Mouse (Mus musculus) retina, embryonic 14.5 days (tissue): ENCODE results near the gene Vezf1.
A peak's percentile ranks its signal among the peaks of the same experiment; 100 is the strongest.

Experiments
- DNase-seq: peaks from one replicate; pipeline ENCODE4 v3.0.0-alpha.2; 2015; ENCODE audit warnings: low spot score

Gene Vezf1

DNA sequence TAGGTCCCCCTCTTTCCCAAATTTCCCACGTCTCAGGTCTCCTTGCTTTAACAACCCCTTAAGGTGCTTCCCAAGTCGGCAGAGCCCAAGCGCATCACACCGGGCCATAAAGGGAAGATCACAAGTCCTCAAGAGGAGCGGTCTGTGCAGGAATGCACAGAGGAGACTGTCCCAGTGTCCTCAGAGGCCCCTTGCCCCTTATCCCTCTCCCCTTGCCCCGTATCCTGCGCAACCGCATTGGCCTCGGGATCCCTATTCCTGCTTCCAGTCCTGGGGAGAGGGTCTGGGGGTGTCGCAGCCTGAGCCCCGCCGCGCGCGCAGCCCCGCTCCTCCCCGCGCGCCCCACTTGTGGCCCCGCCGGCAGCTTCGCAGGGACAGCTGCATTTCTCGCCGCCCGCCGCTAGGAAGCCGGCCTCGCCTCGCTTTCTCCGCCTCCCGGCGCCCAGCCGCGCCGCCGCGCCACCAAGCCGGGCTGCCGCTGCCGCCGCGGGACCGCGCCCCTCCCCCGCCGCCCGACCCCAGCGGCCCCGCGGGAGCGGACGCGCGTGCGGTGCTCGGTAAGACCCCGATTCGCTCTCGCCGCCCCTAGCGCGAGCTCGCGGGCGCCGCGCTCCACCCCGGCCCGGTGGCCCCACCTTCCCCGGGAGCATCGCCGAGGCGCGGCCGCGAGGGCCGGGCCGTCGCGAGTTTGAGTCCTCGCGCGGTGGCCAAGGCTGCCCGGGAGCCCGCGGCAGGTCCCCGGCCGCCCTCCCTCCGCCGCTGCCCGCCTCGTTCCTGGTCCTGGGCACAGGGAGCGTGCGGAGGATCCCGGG, 30.9 kb downstream of the Vezf1 start:
- peak; percentile 84 for DNase-seq

GRCm38 (mm10) chr11:88099599-88100023, 31.5 kb downstream of the Vezf1 start:
- DNase-seq: peak; percentile 69

GRCm38 (mm10) chr11:88100170-88100569, 32.1 kb downstream of the Vezf1 start:
- no peak for DNase-seq

GRCm38 (mm10) chr11:88103214-88103941, 35.3 kb downstream of the Vezf1 start:
- no peak for DNase-seq

DNA sequence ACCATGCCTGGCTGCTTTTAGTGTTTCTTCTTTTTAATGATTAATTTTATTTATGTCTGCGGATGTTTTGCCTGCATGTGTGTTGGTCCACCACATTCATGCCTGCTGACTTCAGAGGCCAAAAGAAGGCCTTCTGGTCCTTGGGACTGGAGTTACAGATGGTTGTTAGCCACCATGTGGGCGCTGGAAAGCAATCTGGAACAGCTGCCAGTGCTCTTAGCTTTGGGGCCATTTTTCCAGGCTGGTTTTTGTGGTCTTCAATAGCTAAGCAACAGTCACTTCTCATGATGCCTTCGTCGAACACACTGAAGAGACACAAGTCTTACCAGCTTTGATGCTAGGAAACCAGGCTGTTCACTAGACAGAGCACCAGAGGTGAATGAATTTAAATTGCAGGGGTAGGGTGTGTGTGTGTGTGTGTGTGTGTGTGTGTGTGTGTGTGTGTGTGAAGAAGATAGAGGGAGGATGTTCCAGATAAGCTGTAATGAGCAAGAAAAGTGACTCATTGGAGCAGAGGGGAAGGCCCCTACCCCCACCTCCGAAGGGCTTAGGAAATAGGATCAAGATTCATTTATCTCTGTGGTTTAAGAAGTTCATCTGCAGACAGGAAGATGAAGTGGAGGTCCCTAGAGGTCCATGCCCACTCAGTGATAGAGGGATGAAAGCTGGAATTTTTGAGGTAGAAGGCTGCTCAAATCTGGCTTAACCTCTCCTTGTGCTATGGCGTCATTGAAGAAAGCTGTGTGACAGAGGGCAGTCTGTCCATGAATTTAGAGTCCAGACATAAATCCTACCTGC, 37.6 kb downstream of the Vezf1 start:
- no peak for DNase-seq

- no peak for DNase-seq
These were observed 38.1 kb downstream of the Vezf1 start for GRCm38 (mm10) chr11:88106292-88106554.

DNA sequence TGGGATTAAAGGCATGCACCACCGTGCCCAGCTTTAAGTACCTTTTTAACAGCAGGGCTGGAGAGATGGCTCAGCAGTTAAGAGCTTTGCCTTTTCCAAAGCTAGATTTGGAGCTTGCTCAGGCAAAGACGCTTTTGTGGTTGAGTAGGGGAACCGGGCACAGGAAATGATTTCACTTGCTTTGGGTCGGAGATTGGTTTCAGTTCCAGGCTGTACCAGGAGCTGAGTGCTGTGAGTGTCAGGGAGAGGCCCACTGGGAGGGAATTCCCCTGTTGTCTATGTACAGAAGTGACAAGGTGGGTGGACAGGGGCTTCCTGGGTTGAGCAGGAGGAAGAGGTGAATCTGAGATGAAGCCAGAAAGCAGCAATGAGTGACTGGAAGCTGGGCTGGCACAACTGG, 39.3 kb downstream of the Vezf1 start:
- DNase-seq: no peak

DNA sequence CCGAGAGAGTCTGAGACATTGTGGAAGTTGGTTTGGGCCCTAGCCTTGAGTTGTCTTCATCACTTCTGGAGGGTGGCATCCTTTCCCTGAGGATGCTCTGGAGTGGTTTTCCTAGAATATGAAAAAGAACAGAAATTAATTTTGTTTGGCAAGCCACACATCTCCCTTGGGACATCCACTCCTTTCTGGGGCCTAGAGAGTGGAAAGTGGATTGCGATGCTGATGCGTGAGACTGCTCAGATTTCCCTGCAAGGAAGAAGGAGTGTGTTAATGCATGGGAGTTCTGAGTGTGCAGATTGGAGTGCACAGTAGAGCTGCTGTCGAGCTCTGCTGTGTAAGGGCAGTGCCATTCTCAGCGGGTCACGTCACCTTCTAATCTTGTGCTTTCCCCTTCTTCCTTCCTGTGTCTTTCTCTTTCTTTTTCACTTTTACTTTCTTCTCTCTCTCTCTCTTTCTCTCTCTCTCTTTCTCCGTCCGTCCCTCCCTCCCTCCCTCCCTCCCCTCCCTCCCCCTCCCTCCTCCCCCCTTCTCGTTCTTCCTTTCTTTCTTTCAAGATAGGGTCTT, 42.0 kb downstream of the Vezf1 start:
- no peak for DNase-seq

DNA sequence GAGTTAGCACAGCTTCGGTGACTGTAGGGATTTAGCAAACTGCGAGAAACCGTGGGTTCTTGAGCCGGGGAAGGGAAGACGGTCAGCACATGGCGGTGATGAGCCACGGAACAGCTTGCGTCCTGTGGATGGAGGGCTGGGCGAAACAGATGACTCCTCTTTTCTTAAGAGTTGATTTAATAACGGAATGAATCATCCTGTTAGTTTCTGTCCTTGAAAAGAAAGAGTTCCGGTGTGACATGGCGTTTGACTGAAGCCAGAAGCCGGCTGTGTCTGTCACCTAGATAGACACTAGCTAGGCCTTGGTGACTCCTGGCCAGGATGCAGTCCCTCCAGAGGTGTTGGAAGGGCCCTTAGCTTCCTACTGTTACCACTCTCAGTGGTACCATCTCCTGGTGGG, 44.0 kb downstream of the Vezf1 start:
- DNase-seq: no peak

DNA sequence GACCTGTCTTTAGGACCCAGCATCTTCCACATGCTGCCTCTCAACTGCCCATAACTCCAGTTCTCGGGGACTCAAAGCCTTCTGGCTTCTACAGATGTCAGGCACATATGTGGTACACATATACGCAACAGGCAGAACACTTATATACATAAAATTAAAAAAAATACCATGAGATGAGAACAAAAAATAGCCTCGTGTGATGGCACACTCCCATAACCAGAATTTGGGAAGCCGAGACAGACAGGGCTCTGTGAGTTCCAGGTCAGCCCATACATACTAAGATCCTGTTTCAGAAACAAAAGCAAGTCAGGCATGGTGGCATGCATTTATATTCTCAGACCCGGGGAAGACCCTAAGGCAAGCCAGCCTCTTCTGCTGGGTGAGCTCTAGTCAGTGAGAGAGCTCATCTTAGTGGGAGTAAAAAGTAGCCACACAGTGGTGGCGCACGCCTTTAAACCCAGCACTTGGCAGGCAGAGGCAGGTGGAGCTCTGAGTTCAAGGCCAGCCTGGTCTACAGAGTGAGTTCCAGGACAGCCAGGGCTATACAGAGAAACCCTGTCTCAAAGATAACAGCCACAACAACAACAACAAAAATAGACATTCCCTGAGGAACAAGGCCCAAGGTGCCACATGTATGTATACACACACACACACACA, 44.7 kb downstream of the Vezf1 start:
- DNase-seq: no peak

DNA sequence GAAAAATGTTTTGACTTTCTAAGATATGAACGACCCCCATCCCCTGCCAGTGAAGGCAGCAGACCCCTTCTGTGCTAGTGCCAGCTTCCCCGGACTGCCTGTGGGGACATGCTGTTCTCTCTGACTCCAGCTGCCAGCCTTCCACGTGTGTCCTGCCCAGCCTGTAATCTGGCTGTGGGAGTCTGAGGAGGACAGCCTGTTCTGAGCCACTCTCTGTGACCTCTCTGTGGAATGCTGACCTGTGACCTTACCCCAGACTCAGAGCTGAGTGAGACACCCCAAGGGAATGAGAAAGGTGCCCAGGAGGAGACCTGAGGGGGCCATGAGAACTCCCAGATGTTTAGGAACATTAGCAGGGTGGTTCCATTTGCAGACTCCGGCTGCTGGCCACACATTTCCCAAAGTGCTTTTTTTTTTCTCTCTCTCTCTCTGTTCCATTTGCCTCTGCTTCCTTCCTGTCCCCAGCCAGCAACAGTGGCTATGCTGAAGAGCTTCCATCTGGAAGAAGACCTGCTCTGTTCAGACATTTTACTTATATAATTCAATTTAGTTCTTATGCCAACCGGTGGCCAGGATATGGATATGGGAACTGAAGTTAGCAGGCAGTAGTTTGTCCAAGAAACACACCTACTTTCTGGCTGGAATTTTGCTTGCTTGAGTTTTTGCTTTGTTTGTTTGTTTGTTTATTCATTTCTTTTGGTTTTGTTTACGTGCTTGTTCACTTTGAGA, 45.6 kb downstream of the Vezf1 start:
- no peak for DNase-seq

GRCm38 (mm10) chr11:88114871-88115301, 46.8 kb downstream of the Vezf1 start:
- DNase-seq: no peak

DNA sequence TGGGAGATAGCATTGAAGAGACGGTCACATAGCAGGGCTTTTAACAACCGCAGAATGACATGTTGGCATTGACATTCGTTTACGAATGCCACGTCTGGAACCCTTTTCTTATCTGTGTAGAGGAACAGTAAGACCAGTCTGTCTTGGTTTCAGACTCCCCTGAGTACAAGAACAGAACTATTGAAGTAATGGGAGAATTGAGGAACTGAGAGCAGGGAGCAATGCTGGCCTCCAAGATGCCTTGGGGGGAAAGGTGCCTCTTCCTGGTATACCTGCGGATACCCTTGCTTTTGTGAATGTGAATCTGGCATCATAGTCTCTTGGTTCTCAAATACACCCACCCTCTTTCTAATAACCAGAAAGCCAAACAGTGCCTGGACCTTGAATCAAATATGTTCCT, 48.5 kb downstream of the Vezf1 start:
- DNase-seq: no peak

DNA sequence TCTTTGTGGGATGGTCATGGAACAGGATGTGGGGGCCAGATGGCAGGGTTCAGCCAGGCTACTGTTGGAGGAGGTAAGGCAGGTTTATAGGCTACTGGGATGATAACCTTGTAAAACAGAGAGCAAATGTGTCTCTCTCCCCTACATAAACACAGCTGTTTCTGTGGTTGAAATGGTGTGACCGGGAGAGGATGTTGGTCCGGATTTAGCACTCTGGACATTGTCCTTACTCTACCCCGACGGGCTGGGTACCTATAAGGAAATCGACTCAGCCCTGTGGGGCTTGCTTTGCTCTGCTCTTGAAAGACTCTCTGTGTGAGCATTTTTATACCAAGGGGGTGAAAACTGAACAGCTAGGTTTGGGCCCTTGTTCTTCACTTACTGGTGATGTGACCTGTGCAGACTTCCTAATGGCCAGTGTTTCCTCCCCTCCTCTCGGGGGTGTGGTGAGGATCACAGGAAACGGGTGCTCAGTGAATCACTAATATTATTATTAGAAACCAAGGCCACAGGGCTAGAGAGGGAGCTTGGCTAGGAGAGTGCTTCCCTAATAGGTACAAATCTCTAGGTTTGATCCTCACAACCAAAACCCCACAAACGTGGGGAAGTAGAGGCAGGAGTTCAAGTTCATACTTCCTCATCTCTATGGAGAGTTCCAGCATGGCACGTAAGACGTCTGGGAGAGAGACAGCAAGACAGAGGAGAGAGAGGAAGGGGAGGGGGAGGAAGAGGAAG, 49.4 kb downstream of the Vezf1 start:
- DNase-seq: no peak

- no peak for DNase-seq
These were observed 50.0 kb downstream of the Vezf1 start for GRCm38 (mm10) chr11:88118091-88118440.

DNA sequence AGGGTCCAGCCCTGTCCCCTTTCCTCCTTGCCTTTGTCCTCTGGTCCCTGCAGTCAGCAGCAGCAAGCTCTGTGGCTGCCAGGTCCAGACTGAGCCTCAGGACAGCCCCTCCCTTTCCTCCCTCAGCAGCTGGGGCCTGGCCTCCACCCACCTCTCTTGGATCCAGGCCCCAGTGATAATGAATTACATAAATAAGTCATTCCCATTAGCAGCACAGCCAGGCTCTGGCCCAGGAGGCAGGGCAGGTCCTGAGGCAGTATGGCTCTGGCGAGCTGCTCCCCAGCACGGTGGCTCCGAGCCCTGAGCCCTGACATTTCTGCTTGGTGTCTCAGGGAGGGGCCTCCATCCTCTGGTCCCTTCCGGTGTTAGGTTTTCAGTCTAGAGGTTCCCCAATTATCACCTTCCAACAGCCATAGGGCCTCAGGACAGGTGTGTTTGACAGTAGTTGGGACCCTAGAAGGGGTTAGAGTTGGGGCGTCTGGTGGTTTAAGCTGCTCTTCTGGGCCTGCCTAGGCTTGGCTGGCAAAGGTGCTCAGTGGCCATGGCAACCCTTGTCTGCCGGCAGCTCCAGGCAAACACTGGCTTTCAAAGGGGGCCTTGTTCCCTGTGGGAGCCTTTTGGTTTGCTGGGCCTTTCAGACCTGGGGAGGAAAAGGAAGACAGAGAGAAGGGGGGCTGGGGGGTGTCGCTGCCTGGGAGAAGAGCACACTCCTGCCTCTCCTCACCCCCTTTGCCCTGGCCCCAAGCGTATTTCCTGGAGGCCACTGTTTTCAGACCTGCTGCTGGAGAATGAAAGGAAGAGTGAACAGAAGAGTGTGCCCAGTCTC, 51.0 kb downstream of the Vezf1 start:
- DNase-seq: peak; percentile 75

DNA sequence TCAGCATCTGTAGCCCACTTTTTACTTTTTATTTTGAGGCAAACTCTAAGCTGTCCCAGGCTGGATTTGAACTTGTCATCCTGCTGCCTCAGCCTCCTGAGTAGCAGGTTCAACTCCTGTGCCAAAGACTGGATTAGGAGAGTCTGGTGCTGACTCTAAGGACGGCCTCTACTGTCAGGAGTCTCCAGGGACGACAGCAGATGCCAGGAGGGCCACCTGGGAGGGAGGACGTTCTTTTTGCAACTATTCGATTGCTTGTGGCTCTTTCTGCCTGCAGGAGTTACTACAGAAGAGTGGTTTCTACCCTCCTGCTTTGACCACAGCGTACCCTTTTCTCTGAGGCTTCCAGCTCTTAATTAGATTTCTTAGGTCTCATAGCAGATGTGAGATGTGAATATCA, 54.5 kb downstream of the Vezf1 start:
- DNase-seq: no peak

DNA sequence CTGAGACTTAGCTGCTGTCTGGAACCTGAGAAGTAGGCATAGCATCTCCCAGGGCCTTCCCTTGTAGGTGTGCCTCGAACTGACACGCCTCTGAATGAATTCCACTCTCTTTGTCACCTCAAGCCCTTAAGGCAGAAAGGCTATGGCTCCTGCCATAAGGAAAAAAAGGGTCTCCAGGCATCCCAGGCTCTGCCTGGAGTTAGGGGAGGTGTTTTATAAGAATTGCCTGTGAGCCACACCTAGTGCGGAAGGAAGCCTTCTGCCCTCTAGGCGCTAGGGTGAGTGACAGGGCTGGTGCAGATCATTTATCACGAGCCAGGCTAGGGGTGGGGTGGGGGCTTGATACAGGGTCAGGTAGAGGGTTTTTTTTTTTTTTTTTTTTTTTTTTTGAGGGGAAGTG, 54.9 kb downstream of the Vezf1 start:
- no peak for DNase-seq

DNA sequence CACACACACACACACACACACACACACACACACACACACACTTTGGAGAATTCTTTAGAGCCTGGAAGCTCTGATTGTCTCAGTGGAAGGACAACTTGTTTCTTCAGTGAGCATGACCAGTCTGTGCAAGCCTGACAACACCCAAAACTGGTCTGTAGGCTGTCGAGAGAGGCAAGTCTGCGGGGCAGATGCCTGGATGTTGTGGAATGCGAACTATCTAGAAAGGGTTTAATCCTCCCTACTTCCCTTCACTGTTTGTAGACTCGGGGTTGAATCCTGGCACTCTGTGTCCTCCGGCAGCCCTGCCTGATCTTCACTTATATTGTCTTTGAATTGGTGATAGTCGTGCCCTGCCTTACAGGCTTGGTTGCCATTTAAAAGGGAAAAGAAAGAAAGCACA, 55.7 kb downstream of the Vezf1 start:
- DNase-seq: no peak

GRCm38 (mm10) chr11:88125483-88125882, 57.4 kb downstream of the Vezf1 start:
- DNase-seq: no peak
